In genomic region chr16:18776556-18777100, GRCm38 (mm10) we compare ENCODE assay signal across 10 mouse cellular contexts. TPM values are rescaled to one million over a fixed set of nuclear protein-coding genes. Genes with fewer than 3 reads are reported as not detected.
DNase-seq lines count a peak whose midpoint lies in the region; ATAC-seq and TF ChIP-seq lines count a peak whose summit lies in the region.
"Had no signal": no experiment of that assay in that cellular context is flagged by ENCODE, and none has a peak within 500 bp of the region (broad histone marks: within the 10 kb centered on the region; RNA-seq: fewer than 3 reads in every experiment).

Gene Cldn5, plus strand, starts transcription at chr16:18776847.

- TF ChIP-seq POLR2A in lung, adult 2 months (IDR thresholded peaks at IDR 0.05; ENCODE audit: borderline replicate concordance, extremely low read depth, low read depth, low read length) = peak; percentile 88

- no peak for TF ChIP-seq CTCF in layer of hippocampus, adult 2 months (conservative IDR thresholded peaks at IDR 0.05)
- TF ChIP-seq CTCF in lung, adult 2 months (IDR thresholded peaks at IDR 0.05; ENCODE audit: insufficient read depth, low read length) = no peak

- peak within 1 kb of the TSS; percentile 78 for H3K27ac ChIP-seq in layer of hippocampus, adult 2 months
- H3K27ac ChIP-seq in embryonic facial prominence, embryonic 10.5 days (replicated peaks) = peak within 1 kb of the TSS; percentile 26
- 0 out of 2 replicates have a peak within 1 kb of the TSS, but pooled peaks have one; percentile 28 for H3K27ac ChIP-seq in heart, embryonic 13.5 days (replicated peaks)
- H3K27ac ChIP-seq in stomach, embryonic 14.5 days (ENCODE audit: low read length) = peak within 1 kb of the TSS; percentile 16; the same call in 1 of the 2 replicates

- H3K27me3 ChIP-seq in embryonic facial prominence, embryonic 10.5 days (replicated peaks; ENCODE audit: low read depth, poor library complexity, severe bottlenecking) = peaks cover 65% of the 10 kb centered on the region
- H3K27me3 ChIP-seq in heart, embryonic 13.5 days (replicated peaks) = peaks cover 57% of the 10 kb centered on the region
- H3K27me3 ChIP-seq in stomach, embryonic 14.5 days (ENCODE audit: control insufficient read depth, insufficient read depth, low read length) = peaks cover 32% of the 10 kb centered on the region

- H3K9ac ChIP-seq in heart, embryonic 13.5 days = peak within 1 kb of the TSS; percentile 76
- peak within 1 kb of the TSS; percentile 14; the same call in 1 of the 2 replicates for H3K9ac ChIP-seq in stomach, embryonic 14.5 days (replicated peaks; ENCODE audit: low read depth, low read length)

- no peak for DNase-seq in layer of hippocampus, adult 2 months (ENCODE audit: low spot score in 2 of 2)
- no peak for DNase-seq in layer of hippocampus, adult 11-12 months (ENCODE audit: low spot score)
- DNase-seq in embryonic facial prominence, embryonic 10.5 days (ENCODE audit: low spot score) = peak; percentile 59
- DNase-seq in kidney, postnatal 25 days = peak; percentile 23 to 66
- DNase-seq in lung, adult 2 months = peak; percentile 59
- DNase-seq in right cerebral cortex, adult 2 months (ENCODE audit: low spot score in 2 of 2) = no peak

- 5% methylated on average over 19 of the region's 19 CpGs for WGBS in embryonic facial prominence, embryonic 10.5 days
- WGBS in heart, embryonic 13.5 days = 11% methylated on average over 19 of the region's 19 CpGs
- 27% methylated on average over 19 of the region's 19 CpGs for WGBS in lung, adult 2 months
- WGBS in stomach, embryonic 14.5 days = 8% methylated on average over 19 of the region's 19 CpGs

- peaks cover 20% of the 10 kb centered on the region for H3K36me3 ChIP-seq in embryonic facial prominence, embryonic 10.5 days (replicated peaks)
- peaks cover 16% of the 10 kb centered on the region for H3K36me3 ChIP-seq in heart, embryonic 13.5 days
- H3K36me3 ChIP-seq in stomach, embryonic 14.5 days (ENCODE audit: control insufficient read depth, insufficient read depth, low read length) = no peaks in the 10 kb centered on the region; the same call in 1 of the 2 replicates

- peak within 1 kb of the TSS; percentile 73 for H3K4me2 ChIP-seq in heart, embryonic 13.5 days
- H3K4me2 ChIP-seq in stomach, embryonic 14.5 days (replicated peaks; ENCODE audit: low read depth, low read length) = peak within 1 kb of the TSS; percentile 49

- H3K4me3 ChIP-seq in layer of hippocampus, adult 2 months = peak within 1 kb of the TSS; percentile 53
- peak within 1 kb of the TSS; percentile 57 for H3K4me3 ChIP-seq in embryonic facial prominence, embryonic 10.5 days
- H3K4me3 ChIP-seq in heart, embryonic 13.5 days = peak within 1 kb of the TSS; percentile 54
- H3K4me3 ChIP-seq in lung, adult 2 months (replicated peaks; ENCODE audit: extremely low read depth, low read depth, low read length) = peak within 1 kb of the TSS; percentile 83
- peak within 1 kb of the TSS; percentile 38 for H3K4me3 ChIP-seq in stomach, embryonic 14.5 days (ENCODE audit: low read depth, low read length)

- H3K9me3 ChIP-seq in embryonic facial prominence, embryonic 10.5 days = no peaks in the 10 kb centered on the region
- H3K9me3 ChIP-seq in heart, embryonic 13.5 days = 0 out of 2 replicates have a peak, but pooled peaks cover under 1% of the 10 kb centered on the region
- no peaks in the 10 kb centered on the region for H3K9me3 ChIP-seq in stomach, embryonic 14.5 days (ENCODE audit: control insufficient read depth, low read depth, low read length)
- H3K9me3 ChIP-seq: G1E had no signal

- no peak for ATAC-seq in heart, embryonic 13.5 days (ENCODE audit: extremely low read depth, insufficient number of reproducible peaks, low FRiP score, low TSS enrichment)
- peak; percentile 25; the same call in 1 of the 2 replicates for ATAC-seq in stomach, embryonic 14.5 days (ENCODE audit: insufficient number of reproducible peaks, insufficient read depth, low FRiP score, low read depth)

- peaks cover 33% of the 10 kb centered on the region for H3K4me1 ChIP-seq in embryonic facial prominence, embryonic 10.5 days
- peaks cover 28% of the 10 kb centered on the region for H3K4me1 ChIP-seq in heart, embryonic 13.5 days
- H3K4me1 ChIP-seq in lung, adult 2 months (ENCODE audit: control insufficient read depth, insufficient read depth, low read length) = peaks cover 7% of the 10 kb centered on the region
- peaks cover 9% of the 10 kb centered on the region for H3K4me1 ChIP-seq in stomach, embryonic 14.5 days (ENCODE audit: control insufficient read depth, insufficient read depth, low read length)

RNA-seq across cellular contexts. Expression of gene Cldn5, which starts in this region (rescaled TPM):
- 10 to 100 TPM; 41.6 to 44.3 TPM for total RNA-seq in layer of hippocampus, adult 2 months (2021)
- polyA plus RNA-seq in embryonic facial prominence, embryonic 10.5 days (2016; fragmentation: Nextera tagmentation; extraction: Ambion mirVana) = 20.0 and 22.0 TPM in 2 replicates
- polyA plus RNA-seq in heart, embryonic 13.5 days (2015; fragmentation: Nextera tagmentation; extraction: Ambion mirVana) = 17.2 and 18.0 TPM in 2 replicates
- polyA plus RNA-seq in lung, adult 2 months (2012; rRNA removed) = 753 and 874 TPM in 2 replicates
- 15.5 and 17.9 TPM in 2 replicates for polyA plus RNA-seq in stomach, embryonic 14.5 days (2014; fragmentation: Nextera tagmentation; extraction: Ambion mirVana)
- total RNA-seq: G1E; neutrophil, adult 5-6 weeks had no signal

Comparison
In these comparisons a context has a peak if more than half of its experiments do, and no peak if none do; other contexts are left out.
1. RNA of gene Cldn5 (polyA plus RNA-seq): 753 to 874 TPM in lung, adult 2 months; 20.0 to 22.0 TPM in embryonic facial prominence, embryonic 10.5 days, 17.2 to 18.0 TPM in heart, embryonic 13.5 days and 15.5 to 17.9 TPM in stomach, embryonic 14.5 days; every median in the first group is over 10 times any median in the second.
2. DNase-seq: peak in embryonic facial prominence, embryonic 10.5 days (single experiment), kidney, postnatal 25 days (2 of 2) and lung, adult 2 months (single experiment); none in layer of hippocampus, adult 2 months (0 of 2), layer of hippocampus, adult 11-12 months (single experiment) and right cerebral cortex, adult 2 months (0 of 2).
3. H3K27ac ChIP-seq: peak in every context shown above with its lines; median percentile 78 in layer of hippocampus, adult 2 months; 28 in heart, embryonic 13.5 days; 26 in embryonic facial prominence, embryonic 10.5 days; 16 in stomach, embryonic 14.5 days.
4. Peak in every context shown above with its lines, with median percentiles within 50 percentile points of each other: H3K4me3 ChIP-seq.